ENCODE assay signal across 8 mouse cellular contexts in the genomic region with DNA sequence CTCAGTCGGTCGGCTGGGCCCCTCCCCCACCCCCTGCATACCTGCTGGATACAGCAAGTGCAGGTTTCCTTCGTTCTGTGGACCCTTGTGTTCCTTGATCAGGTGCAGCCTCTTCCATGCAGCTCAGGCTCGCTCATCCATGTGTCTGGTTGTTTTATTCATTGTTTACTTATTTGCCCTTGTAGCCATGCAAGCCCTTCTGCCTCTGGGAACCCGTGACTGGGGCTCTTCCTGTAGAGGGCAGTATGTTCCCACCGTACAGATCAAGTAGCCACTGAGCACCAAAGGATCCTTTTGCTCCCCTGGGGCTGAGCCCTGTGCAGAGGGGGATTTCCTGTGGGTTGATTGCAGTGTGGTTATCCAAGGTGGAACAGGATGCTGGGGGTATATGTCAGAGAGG. TPM values are rescaled to one million over a fixed set of nuclear protein-coding genes. Genes with fewer than 3 reads are reported as not detected.
DNase-seq lines count a peak whose midpoint lies in the region; ATAC-seq and TF ChIP-seq lines count a peak whose summit lies in the region.

No protein-coding gene starts in this region.

- 6% methylated on average over 6 of the region's 6 CpGs for WGBS in embryonic facial prominence, embryonic 13.5 days
- 5% methylated on average over 6 of the region's 6 CpGs for WGBS in lung, adult 2 months

- peak; percentile 25; the same call in 1 of the 2 replicates for TF ChIP-seq CTCF in lung, adult 2 months (IDR thresholded peaks at IDR 0.05; ENCODE audit: insufficient read depth, low read length)

- H3K9ac ChIP-seq in embryonic facial prominence, embryonic 13.5 days: no peak overlapping the region

- peak overlapping the region; percentile 5; the same call in 1 of the 2 replicates for H3K4me2 ChIP-seq in embryonic facial prominence, embryonic 13.5 days

- H3K27me3 ChIP-seq in embryonic facial prominence, embryonic 13.5 days: peaks cover 32% of the 10 kb centered on the region; the same call in 1 of the 2 replicates

- H3K4me1 ChIP-seq in embryonic facial prominence, embryonic 13.5 days: peaks cover 24% of the 10 kb centered on the region
- no peaks in the 10 kb centered on the region for H3K4me1 ChIP-seq in lung, adult 2 months (ENCODE audit: control insufficient read depth, insufficient read depth, low read length)

- H3K4me3 ChIP-seq in embryonic facial prominence, embryonic 13.5 days: no peak overlapping the region
- no peak overlapping the region for H3K4me3 ChIP-seq in lung, adult 2 months (replicated peaks; ENCODE audit: extremely low read depth, low read depth, low read length)

- no peaks in the 10 kb centered on the region for H3K36me3 ChIP-seq in embryonic facial prominence, embryonic 13.5 days

- no peak for TF ChIP-seq POLR2A in lung, adult 2 months (IDR thresholded peaks at IDR 0.05; ENCODE audit: borderline replicate concordance, extremely low read depth, low read depth, low read length)

- no peak overlapping the region for H3K27ac ChIP-seq in embryonic facial prominence, embryonic 13.5 days

- ATAC-seq in embryonic facial prominence, embryonic 13.5 days (ENCODE audit: insufficient number of reproducible peaks, insufficient read depth, low FRiP score, low TSS enrichment, low read depth): no peak
- peak; percentile 86 for ATAC-seq in inflammation-experienced regulatory T-cells, adult 6 months
- ATAC-seq in erythroid progenitor cell, adult 5-6 weeks (replicated peaks; ENCODE audit: low FRiP score, poor library complexity, severe bottlenecking): no peak

- DNase-seq in ovary, adult 18-20 months (ENCODE audit: low spot score): peak; percentile 28
- DNase-seq in ovary, postnatal 14 days (ENCODE audit: low spot score): no peak
- peak; percentile 76 for DNase-seq in ZHBTc4 (ENCODE audit: low read depth, low spot score)
- peak; percentile 8 for DNase-seq in lung, adult 2 months
- peak; percentile 76 for DNase-seq in retina, embryonic 14.5 days (ENCODE audit: low spot score)

- H3K9me3 ChIP-seq in embryonic facial prominence, embryonic 13.5 days: no peaks in the 10 kb centered on the region

RNA-seq across cellular contexts. Expression of gene Kndc1, which starts 11.2 kb away (rescaled TPM):
- polyA plus RNA-seq in embryonic facial prominence, embryonic 13.5 days (2015; fragmentation: Nextera tagmentation; extraction: Ambion mirVana): 0.11 and 0.15 TPM in 2 replicates
- polyA plus RNA-seq in inflammation-experienced regulatory T-cells, adult 6 months (2017; shearing (Covaris generic)): under 1 TPM; 0.20 to 0.49 (median 0.38) TPM
- polyA plus RNA-seq in lung, adult 2 months (2012; rRNA removed): 4.8 and 5.6 TPM in 2 replicates
- total RNA-seq in erythroid progenitor cell, adult 5-6 weeks (2015; ENCODE audit: low replicate concordance): not detected in 2 replicates
- total RNA-seq in erythroid progenitor cell, adult 5-6 weeks (2017; ENCODE audit: low replicate concordance): not detected in 2 replicates

RNA-seq across cellular contexts. Expression of gene Utf1, which starts 37.9 kb away (rescaled TPM):
- 0.28 and 0.36 TPM in 2 replicates for polyA plus RNA-seq in embryonic facial prominence, embryonic 13.5 days (2015; fragmentation: Nextera tagmentation; extraction: Ambion mirVana)
- 1 to 10 TPM; 3.3 to 5.0 (median 3.6) TPM for polyA plus RNA-seq in inflammation-experienced regulatory T-cells, adult 6 months (2017; shearing (Covaris generic))
- polyA plus RNA-seq in lung, adult 2 months (2012; rRNA removed): 0.09 TPM in 1 of 2 replicates, not detected in the other
- total RNA-seq in erythroid progenitor cell, adult 5-6 weeks (2015; ENCODE audit: low replicate concordance): not detected in 2 replicates
- not detected in 2 replicates for total RNA-seq in erythroid progenitor cell, adult 5-6 weeks (2017; ENCODE audit: low replicate concordance)
